In the genomic region with DNA sequence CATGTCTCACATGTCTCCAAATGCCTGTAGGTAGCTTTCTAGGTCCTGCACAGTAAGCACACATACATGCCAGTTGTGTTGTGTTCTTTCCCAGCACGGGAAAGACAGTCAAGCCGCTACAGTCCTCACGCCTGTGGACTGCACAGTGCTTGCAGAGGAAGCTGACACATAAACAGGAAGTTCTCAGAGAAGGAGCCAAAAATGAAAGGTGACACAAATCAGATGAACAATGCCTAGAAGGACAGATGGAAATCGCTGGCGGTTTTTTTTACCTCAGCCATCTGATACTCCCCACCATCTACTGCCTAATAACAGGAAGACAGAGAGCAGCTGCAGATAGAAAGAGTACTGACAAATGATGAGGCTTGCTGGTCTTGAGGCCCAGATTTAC, we compare ENCODE assay signal across 8 mouse cellular contexts. TPM values are rescaled to one million over a fixed set of nuclear protein-coding genes. Genes with fewer than 3 reads are reported as not detected.
DNase-seq lines count a peak whose midpoint lies in the region; ATAC-seq and TF ChIP-seq lines count a peak whose summit lies in the region.

A gene (minus strand): TSS at position 151 of the 391 bp plus-strand sequence.

- TF ChIP-seq CTCF in embryonic fibroblast, embryonic 13.5 days (IDR thresholded peaks at IDR 0.05; ENCODE audit: borderline replicate concordance, insufficient read depth, low read length) = no peak
- TF ChIP-seq CTCF in lung, adult 2 months (IDR thresholded peaks at IDR 0.05; ENCODE audit: insufficient read depth, low read length) = no peak

- DNase-seq in 416B (ENCODE audit: low read depth) (peak; percentile 97), adipocyte (ENCODE audit: low spot score) (no peak)
- peak; percentile 42 for DNase-seq in adrenal gland, adult 2 months
- DNase-seq in heart, postnatal 10 days = peak; percentile 50 to 60
- DNase-seq in kidney, postnatal 36 days = peak; percentile 52 to 72
- peak; percentile 23 for DNase-seq in lung, adult 2 months

- H3K27ac ChIP-seq in embryonic fibroblast, embryonic 13.5 days (ENCODE audit: insufficient read depth, low read length) = peak within 1 kb of the TSS; percentile 88
- peak within 1 kb of the TSS; percentile 98 for H3K27ac ChIP-seq in neural tube, embryonic 14.5 days (ENCODE audit: low read depth, low read length)

- peak within 1 kb of the TSS; percentile 95 for H3K4me3 ChIP-seq in embryonic fibroblast, embryonic 13.5 days (ENCODE audit: insufficient read depth, low read length)
- H3K4me3 ChIP-seq in lung, adult 2 months (replicated peaks; ENCODE audit: extremely low read depth, low read depth, low read length) = peak within 1 kb of the TSS; percentile 75
- peak within 1 kb of the TSS; percentile 98 for H3K4me3 ChIP-seq in neural tube, embryonic 14.5 days (ENCODE audit: low read depth, low read length)

- intact Hi-C loops in heart, postnatal 10 days (cut with DNase I) = loop anchor here (5.0 kb wide), 1 partner anchor 72 kb away; no protein-coding TSS in a partner anchor

- no peaks in the 10 kb centered on the region for H3K9me3 ChIP-seq in neural tube, embryonic 14.5 days (ENCODE audit: control insufficient read depth, low read length)

- peak within 1 kb of the TSS; percentile 97 for H3K9ac ChIP-seq in neural tube, embryonic 14.5 days (replicated peaks; ENCODE audit: low read depth, low read length)

- no peaks in the 10 kb centered on the region for H3K36me3 ChIP-seq in neural tube, embryonic 14.5 days (ENCODE audit: control insufficient read depth, insufficient read depth, low read length)

- 9% methylated on average over 5 of the region's 5 CpGs for WGBS in lung, adult 2 months
- 51% methylated on average over 5 of the region's 5 CpGs for WGBS in neural tube, embryonic 14.5 days

- peak; percentile 11; the same call in 1 of the 2 replicates for TF ChIP-seq POLR2A in embryonic fibroblast, embryonic 13.5 days (IDR thresholded peaks at IDR 0.05; ENCODE audit: low read depth, low read length)
- TF ChIP-seq POLR2A in lung, adult 2 months (IDR thresholded peaks at IDR 0.05; ENCODE audit: borderline replicate concordance, extremely low read depth, low read depth, low read length) = peak; percentile 62; the same call in 1 of the 2 replicates

- peaks cover 5% of the 10 kb centered on the region; the same call in 1 of the 2 replicates for H3K4me1 ChIP-seq in embryonic fibroblast, embryonic 13.5 days (ENCODE audit: control insufficient read depth, insufficient read depth, low read length)
- H3K4me1 ChIP-seq in lung, adult 2 months (ENCODE audit: control insufficient read depth, insufficient read depth, low read length) = peaks cover 11% of the 10 kb centered on the region
- peaks cover 7% of the 10 kb centered on the region; the same call in 1 of the 2 replicates for H3K4me1 ChIP-seq in neural tube, embryonic 14.5 days (ENCODE audit: control insufficient read depth, insufficient read depth, low read length)

- no peaks in the 10 kb centered on the region for H3K27me3 ChIP-seq in neural tube, embryonic 14.5 days (ENCODE audit: control insufficient read depth, insufficient read depth, low read length)

- peak within 1 kb of the TSS; percentile 82 for H3K4me2 ChIP-seq in neural tube, embryonic 14.5 days (ENCODE audit: low read depth, low read length)

- no peak for ATAC-seq in neural tube, embryonic 14.5 days (ENCODE audit: low read depth)

RNA-seq across cellular contexts. Expression of the gene that starts here (rescaled TPM):
- 10 to 100 TPM; 63.4 to 97.2 TPM for total RNA-seq in adrenal gland, adult 2 months (2021)
- 1.5 and 2.1 TPM in 2 replicates for polyA plus RNA-seq in adrenal gland, adult 2 months (2012; rRNA removed)
- polyA plus RNA-seq in embryonic fibroblast, embryonic 13.5 days (2011; ENCODE audit: insufficient read length, low read depth, missing spikeins) = 54.9 and 65.6 TPM in 2 replicates
- total RNA-seq in heart, postnatal 10 days (2021) = 100 to 1,000 TPM in 1 of 2 experiments, 10 to 100 TPM in 1; 74.8 to 102 TPM
- polyA plus RNA-seq in lung, adult 2 months (2012; rRNA removed) = 5.2 and 8.2 TPM in 2 replicates
- polyA plus RNA-seq in neural tube, embryonic 14.5 days (2014; fragmentation: Nextera tagmentation; extraction: Ambion mirVana) = 17.9 and 20.0 TPM in 2 replicates
